14 mouse cellular contexts compared by ENCODE assay signal in the genomic region with DNA sequence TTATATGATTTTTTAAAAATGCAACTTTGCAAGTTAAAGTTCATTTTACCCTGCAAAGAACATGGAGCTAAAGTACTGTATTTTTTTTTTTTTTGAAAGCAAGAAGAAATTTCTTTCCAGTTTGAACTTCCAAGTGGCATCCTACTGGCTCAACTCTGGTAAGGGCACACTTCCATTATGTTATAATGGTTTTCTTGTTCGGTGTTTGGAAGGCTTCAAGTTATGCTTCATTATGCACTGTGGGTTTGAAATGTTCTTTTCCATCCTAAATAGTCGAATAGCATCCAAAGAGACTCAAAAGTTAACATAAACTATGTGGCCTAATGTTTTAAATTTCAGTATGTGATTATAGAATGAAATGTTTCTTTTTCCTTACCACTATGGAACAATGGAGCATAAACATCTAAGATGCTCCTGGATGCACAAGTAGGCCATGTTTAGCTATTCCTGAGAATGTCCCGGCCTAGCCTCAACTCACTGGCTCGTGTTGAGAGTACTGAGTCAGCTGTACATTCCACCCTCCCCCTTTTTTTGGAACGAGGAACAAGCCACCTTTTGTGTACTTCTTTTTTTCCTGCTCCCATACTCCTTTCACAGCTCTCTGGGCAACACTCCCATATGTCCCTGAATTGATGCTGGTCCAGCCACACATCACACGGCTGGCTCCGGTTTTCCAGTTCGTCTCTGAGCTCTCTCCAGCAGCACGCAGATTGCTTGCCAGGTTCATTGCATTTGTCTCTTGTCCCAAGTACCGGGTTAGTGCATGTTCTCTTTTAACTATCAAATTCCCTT. TPM values are rescaled to one million over a fixed set of nuclear protein-coding genes. Genes with fewer than 3 reads are reported as not detected.
DNase-seq lines count a peak whose midpoint lies in the region; ATAC-seq lines count a peak whose summit lies in the region.
"Had no signal": no experiment of that assay in that cellular context is flagged by ENCODE, and none has a peak within 500 bp of the region (broad histone marks: within the 10 kb centered on the region; RNA-seq: fewer than 3 reads in every experiment).

No protein-coding gene starts in this region.

- no peak overlapping the region for H3K4me3 ChIP-seq in hindbrain, embryonic 14.5 days (replicated peaks; ENCODE audit: low read length)
- no peak overlapping the region for H3K4me3 ChIP-seq in hindbrain, embryonic 10.5 days
- no peak overlapping the region for H3K4me3 ChIP-seq in liver, embryonic 12.5 days
- H3K4me3 ChIP-seq: embryonic facial prominence, embryonic 15.5 days; heart, adult 2 months; liver, embryonic 15.5 days had no signal

- H3K36me3 ChIP-seq in hindbrain, embryonic 14.5 days (replicated peaks; ENCODE audit: control insufficient read depth, insufficient read depth): no peaks in the 10 kb centered on the region
- no peaks in the 10 kb centered on the region for H3K36me3 ChIP-seq in hindbrain, embryonic 10.5 days
- H3K36me3 ChIP-seq in liver, embryonic 12.5 days: no peaks in the 10 kb centered on the region
- H3K36me3 ChIP-seq: embryonic facial prominence, embryonic 15.5 days; liver, embryonic 15.5 days had no signal

- 69% methylated on average over 10 of the region's 10 CpGs for WGBS in hindbrain, embryonic 14.5 days
- 85% methylated on average over 10 of the region's 10 CpGs for WGBS in hindbrain, embryonic 10.5 days
- WGBS in liver, embryonic 12.5 days (ENCODE audit: insufficient replicate concordance): 65% methylated on average over 10 of the region's 10 CpGs

- no peak overlapping the region for H3K9ac ChIP-seq in hindbrain, embryonic 14.5 days
- H3K9ac ChIP-seq in liver, embryonic 12.5 days: no peak overlapping the region
- H3K9ac ChIP-seq: embryonic facial prominence, embryonic 15.5 days; liver, embryonic 15.5 days had no signal

- no peaks in the 10 kb centered on the region for H3K27me3 ChIP-seq in hindbrain, embryonic 14.5 days (ENCODE audit: control insufficient read depth, insufficient read depth, low read length)
- no peaks in the 10 kb centered on the region for H3K27me3 ChIP-seq in hindbrain, embryonic 10.5 days (ENCODE audit: insufficient read depth, poor library complexity, severe bottlenecking)
- H3K27me3 ChIP-seq in liver, embryonic 12.5 days (replicated peaks): no peaks in the 10 kb centered on the region
- H3K27me3 ChIP-seq: embryonic facial prominence, embryonic 15.5 days; liver, embryonic 15.5 days had no signal

- no peaks in the 10 kb centered on the region for H3K4me1 ChIP-seq in hindbrain, embryonic 14.5 days (replicated peaks; ENCODE audit: control insufficient read depth, insufficient read depth, low read length)
- no peaks in the 10 kb centered on the region for H3K4me1 ChIP-seq in hindbrain, embryonic 10.5 days (replicated peaks)
- no peaks in the 10 kb centered on the region for H3K4me1 ChIP-seq in liver, embryonic 12.5 days
- H3K4me1 ChIP-seq: embryonic facial prominence, embryonic 15.5 days; liver, embryonic 15.5 days had no signal

- no peak overlapping the region for H3K4me2 ChIP-seq in hindbrain, embryonic 14.5 days (replicated peaks)
- H3K4me2 ChIP-seq in liver, embryonic 12.5 days: no peak overlapping the region
- H3K4me2 ChIP-seq: embryonic facial prominence, embryonic 15.5 days; liver, embryonic 15.5 days had no signal

- peak; percentile 48 for DNase-seq in hindbrain, embryonic 14.5 days (ENCODE audit: low spot score)
- no peak for DNase-seq in hindbrain, embryonic 10.5 days (ENCODE audit: low spot score)
- peak; percentile 8 to 14 for DNase-seq in layer of hippocampus, postnatal 25 days (ENCODE audit: extremely low spot score in 1 of 2, low spot score in 1 of 2)
- DNase-seq in right cerebral cortex, postnatal 10 days (ENCODE audit: low spot score in 2 of 2): peak; percentile 86 to 92
- no peak for DNase-seq in retina, embryonic 14.5 days (ENCODE audit: low spot score)
- no peak for DNase-seq in ovary, postnatal 10 days (ENCODE audit: low spot score)
- DNase-seq: heart, adult 2 months; kidney, adult 11 months; spleen, adult 18-20 months had no signal

- no peak overlapping the region for H3K27ac ChIP-seq in hindbrain, embryonic 14.5 days
- H3K27ac ChIP-seq in hindbrain, embryonic 10.5 days: no peak overlapping the region
- H3K27ac ChIP-seq in liver, embryonic 12.5 days: no peak overlapping the region
- H3K27ac ChIP-seq: embryonic facial prominence, embryonic 15.5 days; heart, adult 2 months; liver, embryonic 15.5 days had no signal

- ATAC-seq in hindbrain, embryonic 14.5 days (ENCODE audit: low FRiP score): peak; percentile 91
- ATAC-seq in frontal cortex, adult (ENCODE audit: low TSS enrichment): peak; percentile 93
- ATAC-seq in liver, embryonic 12.5 days: no peak

- H3K9me3 ChIP-seq in hindbrain, embryonic 14.5 days (ENCODE audit: control insufficient read depth, low read length): no peaks in the 10 kb centered on the region
- H3K9me3 ChIP-seq in hindbrain, embryonic 10.5 days: no peaks in the 10 kb centered on the region
- H3K9me3 ChIP-seq in liver, embryonic 12.5 days (replicated peaks): no peaks in the 10 kb centered on the region
- H3K9me3 ChIP-seq: embryonic facial prominence, embryonic 15.5 days; liver, embryonic 15.5 days had no signal

RNA-seq across cellular contexts. Expression of a gene that starts 31.7 kb away (rescaled TPM):
- 5.1 and 5.2 TPM in 2 replicates for polyA plus RNA-seq in hindbrain, embryonic 14.5 days (2014; fragmentation: Nextera tagmentation; extraction: Ambion mirVana)
- polyA plus RNA-seq in hindbrain, embryonic 10.5 days (2016; fragmentation: Nextera tagmentation; extraction: Ambion mirVana): 0.70 and 1.2 TPM in 2 replicates
- 10 to 100 TPM; 37.8 to 43.9 TPM for total RNA-seq in layer of hippocampus, postnatal 25 days (2021)
- polyA plus RNA-seq in liver, embryonic 12.5 days (2016; fragmentation: Nextera tagmentation; extraction: Ambion mirVana): not detected in 2 replicates
- total RNA-seq: heart, adult 2 months; monocyte, adult 5-6 weeks had no signal
- polyA plus RNA-seq: heart, adult 2 months; liver, embryonic 15.5 days had no signal

Comparison
In these comparisons a context has a peak if more than half of its experiments do, and no peak if none do; other contexts are left out.
1. DNase-seq: peak in hindbrain, embryonic 14.5 days (single experiment), layer of hippocampus, postnatal 25 days (2 of 2) and right cerebral cortex, postnatal 10 days (2 of 2); none in hindbrain, embryonic 10.5 days (single experiment), retina, embryonic 14.5 days (single experiment) and ovary, postnatal 10 days (single experiment).